Mouse (Mus musculus) ES-Bruce4 (cell line): ENCODE results near the gene Itgb4.

Source experiments
- CTCF ChIP-seq: IDR thresholded peaks from one replicate; pipeline ENCODE4 v1.8.1; 2011; ENCODE audit warnings: low read depth, low read length
- POLR2A ChIP-seq: IDR thresholded peaks from one replicate; pipeline ENCODE4 v1.8.1; 2011; ENCODE audit warnings: low read length; ENCODE audit not compliant: insufficient read depth

GRCm38 (mm10) chr11:116019360-116019791 lies 44.9 kb downstream of the Itgb4 start:
- TF ChIP-seq CTCF, result no peak
- no peak for TF ChIP-seq POLR2A
